Mouse (Mus musculus): ENCODE results near the gene Tmprss11c.
"Not testable (repeated sequence)": the region's sequence is repeated elsewhere in the genome, so short reads cannot be mapped to it uniquely, and the experiment has no call there.

Tmprss11c gene

DNA sequence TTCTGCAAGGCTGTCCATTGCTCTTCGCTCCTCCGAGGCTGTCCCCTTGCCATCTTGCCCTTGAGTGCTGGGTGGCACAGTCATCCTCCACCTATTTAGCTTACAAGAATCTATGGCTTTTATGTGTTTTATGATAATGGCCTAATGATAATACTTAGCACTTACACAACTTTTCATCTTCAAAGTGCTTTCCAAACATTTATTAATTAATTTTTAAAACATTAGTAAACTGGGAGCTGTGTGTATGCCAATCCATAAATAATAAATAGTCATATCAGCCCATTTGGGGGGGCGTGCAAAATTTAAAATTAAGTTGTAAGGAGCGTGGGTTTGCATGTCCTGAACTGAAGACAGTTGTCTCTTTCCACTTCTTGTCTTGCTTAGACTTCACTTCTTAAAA, at the start of gene Tmprss11c:
Gene Tmprss11c (minus strand): TSS at position 101 of the 400 bp plus-strand sequence.
- DNase-seq (ENCODE audit: low spot score in 2 of 2): no peak

DNA sequence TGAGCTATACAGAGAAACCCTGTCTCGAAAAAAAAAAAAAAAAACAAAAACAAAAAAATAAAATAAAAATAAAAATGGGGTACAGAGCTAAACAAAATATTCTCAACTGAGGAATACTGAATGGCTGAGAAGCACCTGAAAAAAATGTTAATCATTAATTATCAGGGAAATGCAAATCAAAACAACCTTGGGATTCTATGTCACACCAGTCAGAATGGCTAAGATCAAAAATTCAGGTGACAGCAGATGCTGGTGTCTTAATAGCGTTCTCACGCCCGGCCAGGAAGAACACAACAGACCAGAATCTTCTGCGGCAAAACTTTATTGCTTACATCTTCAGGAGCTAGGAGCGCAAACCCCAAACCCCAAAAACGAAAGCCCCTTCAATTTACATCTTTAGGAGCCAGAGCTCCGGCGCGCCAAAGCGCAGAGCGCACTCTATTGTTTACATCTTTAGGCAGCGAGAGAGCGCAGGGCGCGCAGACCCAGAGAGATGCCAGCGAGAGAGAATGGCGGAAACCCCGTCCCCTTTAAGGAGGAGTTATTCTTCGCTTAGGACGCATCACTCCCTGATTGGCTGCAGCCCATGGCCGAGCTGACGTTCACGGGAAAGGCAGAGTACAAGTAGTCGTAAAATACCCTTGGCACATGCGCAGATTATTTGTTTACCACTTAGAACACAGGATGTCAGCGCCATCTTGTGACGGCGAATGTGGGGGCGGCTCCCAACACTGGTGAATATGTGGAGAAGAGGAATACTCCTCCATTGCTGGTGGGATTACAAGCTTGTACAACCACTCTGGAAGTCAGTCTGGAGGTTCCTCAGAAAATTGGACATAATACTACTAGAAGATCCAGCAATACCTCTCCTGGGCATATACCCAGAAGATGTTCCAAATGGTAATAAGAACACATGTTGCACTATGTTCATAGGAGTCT, 29.2 kb upstream of the Tmprss11c start:
- DNase-seq (ENCODE audit: low spot score in 2 of 2): not testable (repeated sequence)

DNA sequence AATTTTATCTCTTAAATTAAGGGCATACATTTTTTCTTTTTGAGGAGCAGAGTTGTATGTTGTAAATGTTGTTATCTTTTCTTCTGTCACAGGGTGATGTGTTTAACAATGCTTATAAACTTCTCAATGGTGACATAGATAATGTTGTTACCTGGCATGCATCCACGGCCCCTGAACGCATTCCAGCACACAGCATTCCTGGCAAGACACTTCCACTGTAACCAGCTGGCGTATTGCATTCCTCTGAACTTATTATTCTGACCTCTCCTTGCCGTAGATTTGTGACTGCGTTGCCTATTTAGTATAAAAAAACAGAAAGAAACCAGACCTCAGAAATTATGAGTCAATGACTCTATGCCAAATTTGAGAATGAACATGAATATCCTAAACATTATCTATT, 17.0 kb upstream of the Tmprss11c start:
- DNase-seq (ENCODE audit: low spot score in 2 of 2): no peak

DNA sequence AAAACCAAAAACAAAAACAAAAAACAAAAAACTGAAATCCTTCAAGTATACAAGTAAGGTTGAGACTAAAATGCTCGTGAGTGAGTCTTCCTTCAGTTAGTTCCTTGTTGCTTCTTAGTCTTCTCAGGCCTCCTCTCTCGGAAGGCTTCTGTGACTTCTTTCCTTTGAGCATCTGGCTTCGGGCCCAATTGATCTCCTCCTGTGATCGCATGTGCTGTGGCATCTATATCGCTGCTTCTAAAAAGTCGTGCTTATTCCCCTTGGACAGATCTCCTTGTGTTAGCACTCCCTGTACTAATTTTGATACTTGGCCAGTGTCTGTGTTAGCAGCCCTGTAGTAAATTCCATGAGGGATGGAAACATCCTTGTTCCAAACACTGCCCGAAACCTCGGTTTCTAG, 14.8 kb upstream of the Tmprss11c start:
- no peak for DNase-seq (ENCODE audit: low spot score in 2 of 2)

DNA sequence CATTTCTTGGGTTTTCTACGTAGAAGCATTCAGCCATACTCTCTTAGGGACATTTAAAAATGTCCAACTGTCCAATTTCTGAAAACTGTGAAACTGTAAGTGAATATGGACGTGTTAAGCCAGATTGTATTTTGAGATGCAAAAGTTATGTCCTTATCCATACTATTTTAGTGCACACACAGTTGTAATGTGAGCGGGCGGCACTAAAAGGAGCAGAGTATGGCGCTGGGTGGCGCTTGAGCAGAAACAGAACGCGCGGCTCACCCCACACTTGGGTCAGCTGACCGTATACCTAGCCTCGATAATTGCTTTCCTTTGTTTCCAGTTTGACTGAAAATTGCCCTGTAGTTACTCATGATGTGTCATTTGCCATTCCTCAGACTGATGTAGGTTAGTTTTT, 42.5 kb downstream of the Tmprss11c start:
- no peak for DNase-seq (ENCODE audit: low spot score in 2 of 2)

DNA sequence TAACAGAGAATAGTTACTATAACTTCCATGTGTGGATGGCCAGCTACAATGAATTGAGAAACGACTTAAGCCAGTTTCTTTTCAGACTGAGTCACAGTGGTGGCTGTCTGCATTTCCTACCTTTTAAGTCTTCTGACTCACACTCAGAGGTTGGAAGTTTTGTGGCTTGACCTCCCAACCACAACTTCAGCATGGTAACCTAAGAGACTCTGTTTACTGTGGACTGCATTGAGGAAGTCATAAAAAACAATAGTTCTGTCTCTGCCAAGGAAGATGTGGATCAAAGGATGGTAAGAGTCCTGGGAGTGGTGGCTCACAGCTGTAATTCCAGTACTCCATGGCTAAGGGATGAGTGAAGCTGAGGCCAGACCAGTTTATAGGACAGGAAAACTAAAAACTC, 44.2 kb downstream of the Tmprss11c start:
- no peak for DNase-seq (ENCODE audit: low spot score in 2 of 2)

DNA sequence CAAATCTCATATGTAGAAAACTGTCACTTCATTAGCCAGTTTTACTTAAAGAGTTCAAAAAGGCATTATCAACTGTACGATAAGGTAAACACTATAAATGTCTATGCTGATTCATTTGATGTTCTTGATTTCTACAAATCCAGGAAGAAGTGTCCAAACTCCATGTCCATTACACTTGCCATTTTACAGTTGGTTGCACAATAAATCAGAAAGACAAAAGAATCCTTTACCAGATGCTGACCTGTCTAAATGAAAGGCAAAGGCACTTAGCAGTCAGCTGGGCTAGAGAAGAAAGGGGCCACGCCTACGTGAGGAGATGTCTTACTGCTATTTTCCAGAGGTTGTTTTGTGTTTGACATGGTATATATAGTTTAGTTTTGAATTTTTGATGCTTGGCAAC, 44.8 kb downstream of the Tmprss11c start:
- no peak for DNase-seq (ENCODE audit: low spot score in 2 of 2)

DNA sequence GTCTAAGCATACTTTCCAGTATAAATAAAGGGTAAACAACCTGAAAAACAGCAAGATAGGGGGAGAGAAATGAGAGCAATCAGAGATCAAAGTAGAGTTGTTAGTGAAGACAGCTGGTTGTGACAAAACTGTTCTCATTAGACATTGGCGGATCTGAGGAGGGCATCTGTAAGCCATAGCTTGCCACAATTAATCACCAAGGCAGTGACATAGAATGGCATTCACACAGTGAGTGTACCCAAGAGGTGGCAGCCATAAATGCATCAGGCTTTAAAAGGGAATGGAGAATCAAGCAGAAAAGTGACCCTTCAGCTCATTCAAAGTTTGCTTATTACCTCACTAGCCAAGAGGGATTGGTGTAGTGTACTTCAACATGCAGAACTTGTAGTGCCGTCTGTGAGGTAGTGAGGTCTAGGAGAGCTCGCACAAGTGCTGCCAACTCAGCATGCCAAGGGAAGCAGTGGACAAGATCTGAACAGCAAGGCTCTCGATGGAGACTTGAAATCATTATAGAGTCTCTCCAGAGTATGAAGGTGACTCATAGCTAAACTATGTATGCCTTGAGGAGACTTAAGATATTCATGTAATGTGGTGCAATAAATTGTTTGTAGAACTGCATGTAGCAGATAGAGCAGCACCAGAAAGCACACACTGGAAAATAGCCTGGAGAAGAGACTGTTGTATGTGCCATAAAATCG, 61.8 kb downstream of the Tmprss11c start:
- no peak for DNase-seq (ENCODE audit: low spot score in 2 of 2)

DNA sequence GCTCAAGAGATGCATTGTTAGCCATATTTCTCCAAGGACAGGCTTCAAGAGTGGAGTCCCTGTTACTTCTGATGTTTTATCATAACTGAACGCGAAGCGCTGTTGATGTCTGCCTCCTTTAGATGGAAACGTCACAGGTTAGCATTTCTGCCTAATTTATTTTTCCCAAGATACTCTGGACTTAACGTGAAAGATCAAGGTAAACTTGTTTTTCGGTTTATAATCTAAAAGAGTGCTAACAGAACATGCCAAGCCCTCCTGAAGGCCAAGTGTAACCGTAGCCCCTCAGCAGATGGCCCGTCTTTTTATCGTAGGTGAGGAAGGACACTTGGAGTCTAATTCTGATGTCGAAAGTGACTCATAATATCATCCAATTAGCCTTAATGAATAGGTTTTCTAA, 91.3 kb downstream of the Tmprss11c start, which contains the start of gene Gnrhr:
Gene Gnrhr (minus strand): TSS at position 101 of the 400 bp plus-strand sequence.
- DNase-seq (ENCODE audit: low spot score in 2 of 2): no peak

DNA sequence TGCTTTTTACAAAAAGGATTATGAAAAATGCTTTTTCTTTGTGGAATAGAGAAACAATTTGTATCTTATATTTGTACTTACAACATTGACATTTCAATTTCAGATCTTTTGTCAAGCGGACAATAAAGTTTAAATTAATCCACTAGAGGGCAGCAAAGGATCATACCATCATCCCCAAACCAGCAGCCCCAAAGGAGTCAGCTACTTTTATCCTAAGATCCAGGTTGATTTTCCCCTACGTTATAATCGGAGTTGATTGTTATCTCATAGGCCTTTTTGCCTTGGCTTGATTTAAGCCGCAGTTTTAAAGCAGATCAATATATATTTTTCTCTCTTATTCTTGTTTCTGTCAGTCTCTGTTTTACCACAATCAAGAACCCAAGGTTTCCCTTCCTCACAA, 97.8 kb downstream of the Tmprss11c start:
- DNase-seq (ENCODE audit: low spot score in 2 of 2): no peak

DNA sequence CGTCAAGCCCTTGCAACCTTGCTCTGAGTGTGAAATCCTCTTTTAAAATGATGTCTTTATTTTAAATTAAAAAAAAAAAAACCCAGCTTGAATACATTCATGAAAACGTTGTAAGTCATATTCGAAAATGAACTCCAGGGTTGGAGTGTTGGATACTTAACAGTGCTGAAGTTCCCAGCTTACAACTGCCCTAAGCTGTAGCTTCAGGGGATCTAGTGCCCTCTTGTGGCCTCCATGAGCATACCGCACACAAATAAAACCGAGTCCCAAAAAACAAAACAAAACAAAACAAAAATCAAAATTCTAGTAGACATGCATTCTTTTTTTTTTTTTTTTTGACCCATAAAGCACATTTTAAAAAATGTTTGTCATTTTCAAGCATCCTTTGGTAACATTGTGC, 98.3 kb downstream of the Tmprss11c start:
- DNase-seq (ENCODE audit: low spot score in 2 of 2): peak; percentile 9 to 18

DNA sequence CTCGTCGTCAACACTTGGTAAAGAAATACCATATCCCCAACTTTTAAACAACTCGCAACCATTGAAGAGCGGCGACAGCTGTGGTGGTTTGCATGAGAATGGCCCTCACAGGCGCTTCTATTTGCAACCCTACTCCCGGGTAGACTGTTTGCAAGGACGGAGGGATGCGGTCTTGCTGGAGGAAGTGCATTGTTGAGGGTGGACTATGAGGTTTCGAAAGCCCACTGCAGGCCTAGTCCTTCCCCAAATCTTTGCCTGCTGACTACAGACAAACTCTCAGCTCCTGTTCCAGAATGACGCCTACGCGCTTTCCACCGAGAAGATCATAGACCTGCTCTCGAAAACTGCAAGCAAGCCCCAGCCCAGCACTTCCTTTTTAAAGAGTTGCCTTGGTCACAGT, 98.8 kb downstream of the Tmprss11c start:
- DNase-seq (ENCODE audit: low spot score in 2 of 2): no peak

DNA sequence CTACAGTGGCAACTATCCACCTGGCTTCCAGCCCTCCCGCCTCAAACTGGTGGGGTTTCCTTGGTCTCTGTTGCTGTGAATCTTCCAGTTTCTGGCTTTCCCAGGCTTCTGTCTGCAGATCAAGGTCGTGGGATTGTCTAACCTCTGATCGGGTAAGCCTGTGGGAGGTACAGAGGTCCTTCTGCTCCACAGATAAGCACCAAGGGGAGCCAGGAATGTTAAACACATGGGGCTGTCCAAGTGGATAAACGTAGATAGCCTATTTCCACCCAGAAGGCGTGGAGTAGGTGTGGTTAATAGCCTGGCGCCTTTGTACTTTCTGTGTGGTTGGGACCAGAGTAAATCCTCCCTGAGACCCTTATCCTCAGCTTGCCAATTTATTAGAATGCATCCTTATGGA, 101.7 kb downstream of the Tmprss11c start:
- no peak for DNase-seq (ENCODE audit: low spot score in 2 of 2)

Measured in spleen, postnatal 36 days (tissue).